In the genomic region with DNA sequence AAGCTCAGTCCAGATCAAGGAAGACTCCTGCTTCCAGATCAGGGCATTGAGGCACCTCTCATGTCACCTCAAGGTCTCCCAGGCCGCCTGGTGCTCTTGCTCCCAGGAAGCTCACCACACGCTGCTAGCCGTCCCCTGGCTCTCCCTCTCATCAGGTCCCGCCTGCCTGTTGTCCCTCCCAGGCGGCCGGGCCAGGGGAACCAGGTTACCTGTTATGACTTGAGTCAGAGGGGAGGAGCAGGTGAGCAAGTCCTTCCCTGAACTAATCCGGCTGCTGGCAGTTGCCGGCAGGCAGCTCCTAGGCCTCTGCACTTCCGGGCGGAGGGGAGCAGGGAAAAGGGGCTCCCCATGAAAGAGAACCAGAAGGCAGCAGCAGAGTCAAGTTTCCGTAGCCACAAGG, we compare ENCODE assay signal across 10 mouse cellular contexts. TPM values are rescaled to one million over a fixed set of nuclear protein-coding genes. Genes with fewer than 3 reads are reported as not detected.
DNase-seq lines count a peak whose midpoint lies in the region; ATAC-seq and TF ChIP-seq lines count a peak whose summit lies in the region.
"Had no signal": no experiment of that assay in that cellular context is flagged by ENCODE, and none has a peak within 500 bp of the region (broad histone marks: within the 10 kb centered on the region; RNA-seq: fewer than 3 reads in every experiment).

No protein-coding gene starts in this region.

- TF ChIP-seq POLR2A in ES-Bruce4 (IDR thresholded peaks at IDR 0.05; ENCODE audit: insufficient read depth, low read length) = no peak

- H3K9me3 ChIP-seq in ES-Bruce4 (replicated peaks; ENCODE audit: control insufficient read depth, insufficient read depth, low read length, poor library complexity, severe bottlenecking) = no peaks in the 10 kb centered on the region
- H3K9me3 ChIP-seq in embryonic facial prominence, embryonic 13.5 days = no peaks in the 10 kb centered on the region
- no peaks in the 10 kb centered on the region for H3K9me3 ChIP-seq in kidney, embryonic 14.5 days (ENCODE audit: control insufficient read depth, low read length)

- DNase-seq in lung, postnatal 36 days = peak; percentile 63
- no peak for DNase-seq in spleen, postnatal 10 days (ENCODE audit: low spot score in 2 of 2)
- no peak for DNase-seq in natural killer cell, adult 2 months (ENCODE audit: low spot score in 2 of 2)
- DNase-seq in layer of hippocampus, postnatal 10 days (ENCODE audit: low spot score in 2 of 2) = no peak
- DNase-seq in layer of hippocampus, postnatal 36 days = no peak

- no peak for ATAC-seq in embryonic facial prominence, embryonic 13.5 days (ENCODE audit: insufficient number of reproducible peaks, insufficient read depth, low FRiP score, low TSS enrichment, low read depth)
- no peak for ATAC-seq in kidney, embryonic 14.5 days (ENCODE audit: low FRiP score, low TSS enrichment)

- peak overlapping the region; percentile 17 for H3K4me3 ChIP-seq in ES-Bruce4 (ENCODE audit: low read depth, low read length)
- H3K4me3 ChIP-seq in embryonic facial prominence, embryonic 13.5 days = peak overlapping the region; percentile 64
- peak overlapping the region; percentile 16; the same call in 1 of the 2 replicates for H3K4me3 ChIP-seq in kidney, embryonic 14.5 days (ENCODE audit: low read length)

- WGBS in embryonic facial prominence, embryonic 13.5 days = 16% methylated on average over 11 of the region's 11 CpGs
- WGBS in kidney, embryonic 14.5 days = 27% methylated on average over 11 of the region's 11 CpGs

- no peaks in the 10 kb centered on the region for H3K36me3 ChIP-seq in ES-Bruce4 (ENCODE audit: control insufficient read depth, insufficient read depth, low read length, poor library complexity, severe bottlenecking)
- H3K36me3 ChIP-seq in embryonic facial prominence, embryonic 13.5 days = peaks cover 23% of the 10 kb centered on the region
- peaks cover 17% of the 10 kb centered on the region; the same call in 1 of the 2 replicates for H3K36me3 ChIP-seq in kidney, embryonic 14.5 days (ENCODE audit: control insufficient read depth, insufficient read depth, low read length)

- H3K4me1 ChIP-seq in ES-Bruce4 (ENCODE audit: control insufficient read depth, insufficient read depth, low read length) = peaks cover 20% of the 10 kb centered on the region
- H3K4me1 ChIP-seq in embryonic facial prominence, embryonic 13.5 days = peaks cover 63% of the 10 kb centered on the region
- peaks cover 54% of the 10 kb centered on the region for H3K4me1 ChIP-seq in kidney, embryonic 14.5 days (ENCODE audit: control insufficient read depth, insufficient read depth, low read length)

- H3K4me2 ChIP-seq in embryonic facial prominence, embryonic 13.5 days = peak overlapping the region; percentile 75
- peak overlapping the region; percentile 52 for H3K4me2 ChIP-seq in kidney, embryonic 14.5 days (replicated peaks; ENCODE audit: low read depth, low read length)

- peak overlapping the region; percentile 1 for H3K9ac ChIP-seq in ES-Bruce4 (ENCODE audit: low read depth, poor library complexity, severe bottlenecking)
- peak overlapping the region; percentile 77 for H3K9ac ChIP-seq in embryonic facial prominence, embryonic 13.5 days
- peak overlapping the region; percentile 37 for H3K9ac ChIP-seq in kidney, embryonic 14.5 days (ENCODE audit: low read depth, low read length)

- peak; percentile 65; the same call in 1 of the 2 replicates for TF ChIP-seq EP300 in ES-Bruce4 (IDR thresholded peaks at IDR 0.05; ENCODE audit: insufficient read depth, low read depth, low read length)

- H3K27ac ChIP-seq in ES-Bruce4 (ENCODE audit: insufficient read depth, low read length) = peak overlapping the region; percentile 62
- peak overlapping the region; percentile 79 for H3K27ac ChIP-seq in embryonic facial prominence, embryonic 13.5 days
- H3K27ac ChIP-seq in kidney, embryonic 14.5 days (ENCODE audit: low read depth, low read length) = peak overlapping the region; percentile 56

- no peaks in the 10 kb centered on the region for H3K27me3 ChIP-seq in ES-Bruce4 (ENCODE audit: control insufficient read depth, insufficient read depth, low read length, poor library complexity, severe bottlenecking)
- H3K27me3 ChIP-seq in embryonic facial prominence, embryonic 13.5 days = no peaks in the 10 kb centered on the region
- H3K27me3 ChIP-seq in kidney, embryonic 14.5 days (ENCODE audit: control insufficient read depth, insufficient read depth, low read length) = no peaks in the 10 kb centered on the region

- no peak for TF ChIP-seq CTCF in ES-Bruce4 (IDR thresholded peaks at IDR 0.05; ENCODE audit: low read depth, low read length)

RNA-seq across cellular contexts. Expression of gene Inava, which starts 3.9 kb away (rescaled TPM):
- 28.0 and 30.7 TPM in 2 replicates for polyA plus RNA-seq in ES-Bruce4 (2011; ENCODE audit: insufficient read depth, insufficient read length, low read depth, missing spikeins)
- polyA plus RNA-seq in embryonic facial prominence, embryonic 13.5 days (2015; fragmentation: Nextera tagmentation; extraction: Ambion mirVana) = 18.7 and 22.7 TPM in 2 replicates
- 10.4 and 22.8 TPM in 2 replicates for polyA plus RNA-seq in kidney, embryonic 14.5 days (2014; fragmentation: Nextera tagmentation; extraction: Ambion mirVana)
- total RNA-seq in layer of hippocampus, postnatal 10 days (2021) = 1 to 10 TPM; 7.6 TPM
- total RNA-seq in layer of hippocampus, postnatal 36 days (2021) = 1 to 10 TPM; 3.3 to 4.3 TPM
- total RNA-seq: common myeloid progenitor, adult 5-6 weeks had no signal

RNA-seq across cellular contexts. Expression of gene Mroh3, which starts 17.6 kb away (rescaled TPM):
- polyA plus RNA-seq in ES-Bruce4 (2011; ENCODE audit: insufficient read depth, insufficient read length, low read depth, missing spikeins) = 0.99 and 1.3 TPM in 2 replicates
- 0.22 and 0.67 TPM in 2 replicates for polyA plus RNA-seq in embryonic facial prominence, embryonic 13.5 days (2015; fragmentation: Nextera tagmentation; extraction: Ambion mirVana)
- 0.21 and 0.43 TPM in 2 replicates for polyA plus RNA-seq in kidney, embryonic 14.5 days (2014; fragmentation: Nextera tagmentation; extraction: Ambion mirVana)
- total RNA-seq in layer of hippocampus, postnatal 10 days (2021) = 1 to 10 TPM; 2.2 to 2.3 TPM
- total RNA-seq in layer of hippocampus, postnatal 36 days (2021) = 1 to 10 TPM; 1.4 to 1.6 TPM
- total RNA-seq: common myeloid progenitor, adult 5-6 weeks had no signal
- polyA plus RNA-seq: spleen, adult 2 months had no signal

RNA-seq across cellular contexts. Expression of gene Gpr25, which starts 30.5 kb away (rescaled TPM):
- polyA plus RNA-seq in ES-Bruce4 (2011; ENCODE audit: insufficient read depth, insufficient read length, low read depth, missing spikeins) = not detected in 2 replicates
- polyA plus RNA-seq in embryonic facial prominence, embryonic 13.5 days (2015; fragmentation: Nextera tagmentation; extraction: Ambion mirVana) = 0.21 TPM in 1 of 2 replicates, not detected in the other
- polyA plus RNA-seq in kidney, embryonic 14.5 days (2014; fragmentation: Nextera tagmentation; extraction: Ambion mirVana) = not detected in 2 replicates
- total RNA-seq in layer of hippocampus, postnatal 10 days (2021) = 10 to 100 TPM; 10.4 to 13.2 TPM
- total RNA-seq in layer of hippocampus, postnatal 36 days (2021) = 1 to 10 TPM; 5.1 to 6.0 TPM
- total RNA-seq: common myeloid progenitor, adult 5-6 weeks had no signal

Comparison
In these comparisons a context has a peak if more than half of its experiments do, and no peak if none do; other contexts are left out.
1. H3K9ac ChIP-seq: peak in every context shown above with its lines; median percentile 77 in embryonic facial prominence, embryonic 13.5 days; 37 in kidney, embryonic 14.5 days; 1 in ES-Bruce4.